Mouse (Mus musculus) T-cell, adult 66 days (primary cell): ENCODE results near the gene Gm15557. TPM values are rescaled to one million over a fixed set of nuclear protein-coding genes. Genes with fewer than 3 reads are reported as not detected.

ENCODE experiments used
- total RNA-seq, 2 experiments: library from RNA; stranded (reverse); gene quantifications; 3 replicates in 1 of 2; 4 replicates in 1 of 2; pipeline ENCODE4 v1.2.4; 2023

Gm15557 gene
- not detected for total RNA-seq

DNA sequence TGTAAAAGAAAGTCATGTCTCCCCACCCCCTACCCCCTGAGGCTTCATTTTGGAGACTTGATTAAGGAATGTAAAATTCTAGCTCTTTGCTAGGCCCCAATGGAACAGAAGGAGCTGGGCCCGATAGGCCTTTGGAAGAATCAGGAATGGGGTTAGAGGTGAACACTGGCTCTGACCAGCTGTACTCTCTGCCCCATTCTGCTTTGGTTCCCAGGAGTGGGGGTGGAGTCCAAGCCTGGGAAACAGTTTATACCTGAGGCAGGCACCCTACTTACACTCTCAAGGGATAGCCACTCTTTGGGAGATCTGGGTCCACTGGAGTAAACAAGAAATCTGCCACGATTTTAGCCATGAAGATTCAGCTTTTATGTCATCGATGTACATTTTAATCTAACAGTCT lies at the start of gene Gm15557:
TSS of gene Gm15557 (plus strand) at position 48 of the 400 bp plus-strand sequence.

DNA sequence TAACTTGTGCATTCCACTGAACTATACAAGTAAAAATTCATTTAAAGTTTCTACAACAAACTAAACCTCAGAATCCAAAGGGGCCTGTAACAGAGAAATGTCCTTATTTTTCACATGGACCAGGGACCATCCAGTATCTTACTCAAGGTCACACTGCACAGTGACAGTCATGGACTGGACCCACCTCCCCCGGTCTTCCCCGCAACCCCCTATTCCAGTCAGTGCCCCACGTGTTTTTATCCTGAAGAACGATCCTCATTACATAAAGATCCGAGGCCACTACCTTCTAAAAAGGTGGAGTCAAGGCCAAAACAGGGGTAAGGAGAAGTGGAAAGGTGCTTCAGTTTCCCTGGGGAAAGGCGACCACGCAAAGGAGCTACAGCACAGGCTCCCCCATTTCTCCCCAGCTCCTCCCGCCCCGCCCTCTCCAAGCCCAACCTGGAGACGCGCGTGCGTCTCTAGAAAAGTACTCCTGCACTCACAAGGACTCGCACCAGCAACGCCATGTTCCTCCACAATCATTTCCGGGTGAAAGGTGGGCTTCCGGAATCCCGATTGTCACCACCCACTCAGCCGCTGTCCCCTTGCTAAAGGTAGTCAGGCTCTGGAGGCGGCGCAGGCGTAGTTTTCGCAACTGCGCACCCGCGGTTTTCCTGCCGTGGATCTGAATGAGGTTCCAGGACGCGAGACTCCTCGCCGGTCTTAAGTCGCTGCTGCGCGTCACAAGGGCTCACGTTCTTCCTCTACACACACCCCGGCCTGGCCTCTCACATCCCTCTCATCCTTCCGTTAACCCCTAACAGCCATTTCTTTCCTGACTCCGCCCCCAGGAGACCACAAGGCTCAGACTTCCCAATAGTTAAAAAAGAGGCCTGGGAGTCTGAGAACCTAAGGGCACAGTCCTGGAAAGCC lies 10.7 kb upstream of the Gm15557 start, which contains the start of gene Uqcc1:
TSS of gene Uqcc1 (minus strand) at position 780 of the 912 bp plus-strand sequence.

DNA sequence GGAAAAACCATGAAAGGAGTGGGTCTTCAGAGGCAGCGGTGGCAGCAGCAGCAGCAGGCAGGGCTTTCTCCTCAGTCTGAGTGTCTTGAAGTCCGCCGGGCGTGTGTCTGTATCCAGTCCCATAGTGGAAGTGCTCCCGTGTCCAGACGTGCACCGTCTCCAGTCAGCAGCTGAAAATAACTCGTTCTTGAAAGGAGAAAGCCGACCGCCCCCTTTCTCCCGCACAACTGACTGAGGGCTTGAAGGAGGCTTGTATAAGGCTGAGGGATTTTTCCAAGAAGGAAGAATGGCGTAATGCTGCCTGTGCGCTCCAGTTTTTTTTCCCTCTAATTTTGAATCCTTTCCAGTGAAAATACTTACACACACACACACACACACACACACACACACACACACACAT lies 4.6 kb downstream of the Gm15557 start, which contains the start of gene Gdf5:
TSS of gene Gdf5 (minus strand) at position 244 of the 400 bp plus-strand sequence.

DNA sequence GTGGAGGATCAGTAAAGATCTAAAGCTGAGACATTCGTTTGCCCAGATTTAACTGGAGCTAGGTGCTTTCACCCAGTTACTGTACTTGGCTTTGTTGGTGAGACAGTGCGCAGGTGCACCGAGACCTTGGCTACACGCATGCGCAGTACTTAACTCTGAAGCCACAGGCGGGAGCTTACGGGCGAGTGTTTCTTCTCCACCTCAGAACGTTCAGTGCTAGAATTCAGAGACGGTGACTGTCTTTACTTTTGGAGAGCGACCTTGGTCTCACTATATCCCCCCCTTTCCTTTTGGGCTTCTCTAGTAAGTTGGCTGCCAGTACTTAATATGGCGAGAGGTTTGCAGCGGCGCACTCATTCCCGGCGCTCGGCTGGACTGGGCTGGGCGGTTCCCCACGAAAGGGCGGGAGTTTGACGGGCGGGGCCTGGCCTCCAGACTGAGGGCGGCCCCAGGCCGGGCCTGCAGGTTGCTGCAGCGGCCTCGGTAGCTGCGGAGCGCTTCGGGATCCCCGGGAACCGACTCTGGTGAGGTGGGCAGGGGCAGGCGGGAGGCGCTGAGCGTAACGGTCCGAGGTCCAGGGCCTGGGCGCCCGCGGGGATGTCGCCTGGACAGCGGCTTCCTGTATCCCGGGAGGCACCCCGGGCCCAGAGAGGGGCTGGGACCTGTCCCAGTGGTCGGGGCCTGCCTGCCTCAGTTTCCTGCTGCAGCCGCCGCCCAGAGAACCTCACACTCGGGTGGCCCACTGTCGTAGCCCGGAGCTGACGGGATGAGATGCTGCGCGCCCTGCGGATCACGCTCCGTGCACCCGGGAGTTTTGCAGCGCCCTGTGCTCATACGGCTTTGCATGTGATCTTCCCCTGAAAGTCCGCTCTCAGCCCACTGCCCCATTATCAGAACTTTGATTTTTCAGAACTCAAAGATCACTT lies 15.9 kb downstream of the Gm15557 start, which contains the start of gene Cep250:
TSS of gene Cep250 (plus strand) at position 325 of the 926 bp plus-strand sequence.

Other genes starting within 250 kb of the Gm15557 start
- 100 to 1,000 TPM; 206 to 223 TPM for gene Trpc4ap, start 248.3 kb upstream of the Gm15557 start, total RNA-seq
- gene Edem2, start 211.3 kb upstream of the Gm15557 start, total RNA-seq: 10 to 100 TPM; 33.0 to 33.1 TPM
- not detected for gene Gm17581, start 204.9 kb upstream of the Gm15557 start, total RNA-seq
- under 1 TPM in 1 of 2 experiments, not detected in 1; 0.67 TPM for gene Procr, start 189.6 kb upstream of the Gm15557 start, total RNA-seq
- gene Mmp24, start 165.4 kb upstream of the Gm15557 start, total RNA-seq: not detected
- gene BC029722, start 121.3 kb upstream of the Gm15557 start, total RNA-seq: 10 to 100 TPM; 24.3 to 24.6 TPM
- gene Eif6, start 113.8 kb upstream of the Gm15557 start, total RNA-seq: 100 to 1,000 TPM in 1 of 2 experiments, 10 to 100 TPM in 1; 98.6 to 120 TPM
- gene Fam83c, start 105.9 kb upstream of the Gm15557 start, total RNA-seq: under 1 TPM; 0.35 to 0.41 TPM
- gene Uqcc1, start 10.4 kb upstream of the Gm15557 start, total RNA-seq: 10 to 100 TPM; 38.5 to 53.1 TPM
- not detected for gene Gdf5, start 4.6 kb downstream of the Gm15557 start, total RNA-seq
- gene Cep250, start 15.7 kb downstream of the Gm15557 start, total RNA-seq: 10 to 100 TPM; 72.5 to 85.7 TPM
- 1 to 10 TPM; 1.2 to 2.3 TPM for gene 6430550D23Rik, start 67.2 kb downstream of the Gm15557 start, total RNA-seq
- 10 to 100 TPM; 77.1 to 77.8 TPM for gene Ergic3, start 67.3 kb downstream of the Gm15557 start, total RNA-seq
- not detected for gene Fer1l4, start 112.2 kb downstream of the Gm15557 start, total RNA-seq
- 1 to 10 TPM; 2.8 TPM for gene Spag4, start 124.4 kb downstream of the Gm15557 start, total RNA-seq
- gene Cpne1, start 171.2 kb downstream of the Gm15557 start, total RNA-seq: 10 to 100 TPM; 63.4 to 91.1 TPM
- 10 to 100 TPM; 40.3 to 43.1 TPM for gene Rbm12, start 171.2 kb downstream of the Gm15557 start, total RNA-seq
- gene Gm28036, start 186.4 kb downstream of the Gm15557 start, total RNA-seq: 10 to 100 TPM; 22.9 to 23.5 TPM
- 10 to 100 TPM; 42.3 to 77.1 TPM for gene Romo1, start 203.3 kb downstream of the Gm15557 start, total RNA-seq
- 10 to 100 TPM; 34.0 to 34.8 TPM for gene Nfs1, start 203.5 kb downstream of the Gm15557 start, total RNA-seq
- 1,000 to 10,000 TPM; 2,155 to 2,502 TPM for gene Rbm39, start 239.5 kb downstream of the Gm15557 start, total RNA-seq